Mouse (Mus musculus) heart, embryonic 10.5 days (tissue): ENCODE results near the gene Dcst2. TPM values are rescaled to one million over a fixed set of nuclear protein-coding genes. Genes with fewer than 3 reads are reported as not detected.

ENCODE experiments used
- DNase-seq: peaks from one replicate; pipeline ENCODE4 v3.0.0-alpha.2; 2017; ENCODE audit warnings: low spot score
- H3K27ac ChIP-seq: fragments of 300-500 bp; sonication (generic); 2 replicates; pipeline ENCODE4 v1.5.1; 2016; ENCODE audit warnings: mild to moderate bottlenecking
- H3K27me3 ChIP-seq: fragments of 300-500 bp; sonication (generic); 2 replicates; pipeline ENCODE4 v1.6.1; 2016; ENCODE audit warnings: mild to moderate bottlenecking; ENCODE audit not compliant: poor library complexity, insufficient read depth, severe bottlenecking
- H3K36me3 ChIP-seq: fragments of 300-500 bp; sonication (generic); 2 replicates; pipeline ENCODE4 v1.6.1; 2016; ENCODE audit warnings: mild to moderate bottlenecking, moderate library complexity
- H3K4me1 ChIP-seq: fragments of 300-500 bp; sonication (generic); 2 replicates; pipeline ENCODE4 v1.6.1; 2016; ENCODE audit warnings: mild to moderate bottlenecking
- H3K4me3 ChIP-seq: fragments of 300-500 bp; sonication (generic); 2 replicates; pipeline ENCODE4 v1.5.1; 2016; ENCODE audit warnings: mild to moderate bottlenecking, moderate library complexity
- H3K9me3 ChIP-seq: fragments of 300-500 bp; sonication (generic); 2 replicates; pipeline ENCODE4 v1.6.1; 2016; ENCODE audit warnings: mild to moderate bottlenecking, moderate library complexity
- WGBS: fragments of 180-500 bp; shearing (Covaris S2); methylation state at CpG from one replicate; pipeline ENCODE4 v1.1.7; 2016; 5-methylcytosine and 5-hydroxymethylcytosine counted together
- polyA plus RNA-seq: library from polyadenylated mRNA; unstranded; fragments of >200 nt; fragmentation: Nextera tagmentation; extraction: Ambion mirVana; gene quantifications from 2 replicates; pipeline ENCODE4 v1.2.1, GENCODE M21; 2016

Gene Dcst2
- polyA plus RNA-seq, 1 experiment from 2014 or later: 0.05 TPM

DNA sequence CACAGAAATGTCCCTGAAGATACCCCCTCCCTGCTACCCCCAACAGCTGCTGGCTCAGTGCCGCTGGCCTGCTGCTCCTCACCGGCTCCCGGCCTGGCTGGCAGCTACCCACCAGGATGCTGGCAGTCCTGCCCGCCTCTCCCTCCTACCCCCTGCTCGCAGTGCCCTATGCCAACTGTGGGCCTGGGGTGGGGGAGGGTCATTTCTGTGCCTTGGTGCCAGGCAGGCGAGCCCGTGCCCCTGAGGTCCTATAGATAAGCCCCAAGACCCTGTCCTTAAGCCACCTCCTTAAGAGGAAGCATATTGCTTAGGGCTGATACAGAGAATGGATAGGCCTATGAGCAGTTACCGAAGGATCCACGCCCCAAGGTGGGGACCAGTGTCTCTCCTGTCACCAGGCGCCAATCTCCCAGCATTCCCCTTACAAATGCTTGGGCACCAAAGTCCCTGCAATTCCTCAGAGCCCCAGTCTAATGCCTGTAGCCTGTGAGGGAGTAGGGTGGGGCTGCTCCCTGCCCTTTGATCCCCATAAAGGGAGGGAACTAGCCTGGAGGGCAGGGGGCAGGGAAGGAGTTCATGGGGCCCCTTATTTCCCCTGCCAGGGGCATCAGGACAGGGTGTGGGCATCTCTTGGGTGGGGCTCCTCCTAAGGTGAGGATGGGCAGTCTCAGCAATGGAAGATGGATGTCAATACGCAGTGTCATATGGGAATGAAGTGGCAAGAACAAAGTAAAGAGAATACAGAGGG lies 26.5 kb downstream of the Dcst2 start:
- peaks cover 12% of the 10 kb centered on the region for H3K27me3 ChIP-seq
- H3K4me1 ChIP-seq: peaks cover 78% of the 10 kb centered on the region
- WGBS: 74% methylated on average over 11 of the region's 11 CpGs
- H3K9me3 ChIP-seq: no peaks in the 10 kb centered on the region
- H3K36me3 ChIP-seq: no peaks in the 10 kb centered on the region
- no peak for DNase-seq
- no peak overlapping the region for H3K27ac ChIP-seq
- H3K4me3 ChIP-seq: 0 out of 2 replicates have a peak overlapping the region, but pooled peaks have one; percentile 27

DNA sequence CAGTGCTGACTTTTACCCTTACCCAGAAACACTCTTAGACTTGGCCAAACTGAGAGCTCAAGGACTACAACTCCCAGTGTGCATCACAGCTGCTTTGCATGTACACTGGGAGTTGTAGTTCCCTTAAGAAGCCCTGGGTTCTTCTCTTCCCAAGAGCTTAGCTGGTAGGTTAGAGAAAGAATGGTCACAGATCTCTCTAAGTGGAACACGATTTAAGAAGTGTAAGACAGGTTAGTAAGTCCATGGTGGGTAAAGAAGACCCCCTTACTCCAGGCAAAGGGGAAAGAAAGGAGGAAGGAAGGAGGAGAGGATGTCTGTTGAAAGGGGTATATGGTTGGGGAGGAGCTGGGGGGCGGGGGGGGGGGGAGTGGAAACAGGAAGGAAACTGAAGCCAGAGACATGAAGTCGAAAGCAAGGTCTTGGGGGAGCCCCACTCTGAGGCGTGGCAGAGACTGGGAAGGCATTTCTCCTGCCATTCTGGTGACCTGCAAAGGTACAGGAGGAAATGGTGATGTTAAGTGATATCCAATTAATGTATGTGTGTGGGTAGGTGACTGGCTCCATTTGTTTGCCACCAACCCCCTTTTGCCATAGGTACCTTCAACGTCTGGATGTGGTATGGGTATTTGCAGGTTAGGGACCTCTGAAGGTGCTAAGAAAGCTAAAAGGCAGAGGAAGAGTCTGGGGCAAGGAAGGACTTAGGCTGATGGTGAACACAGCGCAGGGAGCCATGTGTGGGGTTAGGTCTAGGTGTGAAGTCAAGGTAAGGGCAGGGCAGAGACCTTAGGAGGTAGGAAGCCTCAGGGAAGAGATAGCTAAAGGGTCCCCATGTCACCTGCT lies 27.3 kb downstream of the Dcst2 start:
- H3K27ac ChIP-seq: peak overlapping the region; percentile 22; the same call in 1 of the 2 replicates
- H3K4me1 ChIP-seq: peaks cover 84% of the 10 kb centered on the region
- H3K27me3 ChIP-seq: peaks cover 12% of the 10 kb centered on the region
- no peaks in the 10 kb centered on the region for H3K9me3 ChIP-seq
- H3K4me3 ChIP-seq: no peak overlapping the region
- no peaks in the 10 kb centered on the region for H3K36me3 ChIP-seq
- DNase-seq: no peak
- 45% methylated on average over 6 of the region's 6 CpGs for WGBS

DNA sequence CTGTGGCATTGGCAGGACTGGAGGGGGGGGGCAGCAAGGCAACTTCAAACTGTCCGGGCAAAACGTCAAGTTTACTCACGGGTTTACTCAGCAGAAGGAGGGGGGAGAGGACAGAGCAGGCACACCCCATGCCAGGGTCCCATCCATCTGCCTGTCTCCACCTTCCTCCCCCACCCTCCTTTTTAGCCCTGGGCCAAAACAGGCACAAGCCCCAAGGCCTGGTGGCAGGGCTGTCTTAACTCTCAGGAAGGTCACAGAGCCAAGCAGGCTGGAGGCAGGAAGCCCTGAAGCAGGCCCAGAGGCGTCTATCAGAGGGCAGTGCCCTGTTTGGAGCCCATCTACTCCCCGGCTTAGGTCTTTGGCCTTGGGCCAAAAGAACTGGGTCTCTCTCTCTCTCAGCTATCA lies 28.3 kb downstream of the Dcst2 start:
- WGBS: 62% methylated on average over 5 of the region's 5 CpGs
- no peak for DNase-seq
- H3K36me3 ChIP-seq: no peaks in the 10 kb centered on the region
- H3K4me1 ChIP-seq: peaks cover 84% of the 10 kb centered on the region
- no peaks in the 10 kb centered on the region for H3K9me3 ChIP-seq
- H3K27me3 ChIP-seq: peaks cover 12% of the 10 kb centered on the region
- H3K27ac ChIP-seq: peak overlapping the region; percentile 56
- peak overlapping the region; percentile 79; the same call in 1 of the 2 replicates for H3K4me3 ChIP-seq

DNA sequence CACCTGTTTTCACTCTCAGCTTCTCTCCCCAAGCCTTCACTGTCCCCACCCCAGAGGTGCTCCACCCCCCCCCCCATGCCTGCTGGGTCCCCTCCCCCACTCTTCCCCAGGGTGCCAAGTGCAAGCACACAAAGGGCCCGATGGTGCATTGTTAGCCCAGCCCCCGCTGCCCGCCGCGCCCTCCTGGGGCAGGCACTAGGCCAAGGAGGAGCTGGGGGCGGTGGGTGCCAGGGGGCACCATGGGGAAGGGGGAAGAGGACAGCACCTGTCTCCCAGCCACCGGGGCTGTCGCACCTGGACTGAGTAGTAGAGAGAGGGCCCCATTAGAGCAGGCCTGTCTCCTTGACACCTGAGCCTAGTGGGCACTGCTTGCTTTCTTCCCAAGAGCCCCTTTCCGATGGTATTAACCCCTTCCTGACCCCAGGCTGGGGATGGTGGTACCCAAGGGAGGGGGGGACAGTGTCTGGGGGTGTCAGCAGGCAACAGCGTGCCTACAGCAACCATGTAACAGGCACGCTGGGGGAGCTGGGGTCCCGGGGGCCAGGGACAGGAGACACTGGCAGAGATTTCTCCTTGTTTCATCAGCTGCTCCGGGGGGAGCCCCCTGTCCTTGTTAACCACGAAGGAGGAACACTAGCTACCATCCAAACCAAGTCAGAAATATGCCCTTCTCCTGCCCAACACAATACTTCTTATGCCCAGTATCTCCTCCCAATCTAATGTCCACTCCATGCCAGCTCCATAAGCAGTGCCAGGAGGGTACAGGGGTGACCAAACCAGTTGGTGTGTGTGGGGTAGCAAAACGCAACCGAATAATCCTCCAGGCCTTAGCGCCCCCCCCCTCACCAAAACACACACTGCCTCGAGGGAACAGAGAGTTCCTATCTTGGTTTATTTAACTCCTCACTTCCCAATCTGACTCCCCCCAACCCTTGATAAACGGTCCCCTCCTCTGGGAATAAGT lies 29.2 kb downstream of the Dcst2 start:
- peaks cover 9% of the 10 kb centered on the region for H3K27me3 ChIP-seq
- WGBS: 15% methylated on average over 19 of the region's 19 CpGs
- peaks cover 86% of the 10 kb centered on the region for H3K4me1 ChIP-seq
- H3K4me3 ChIP-seq: peak overlapping the region; percentile 79
- DNase-seq: no peak
- peak overlapping the region; percentile 93 for H3K27ac ChIP-seq
- H3K36me3 ChIP-seq: no peaks in the 10 kb centered on the region
- H3K9me3 ChIP-seq: no peaks in the 10 kb centered on the region

DNA sequence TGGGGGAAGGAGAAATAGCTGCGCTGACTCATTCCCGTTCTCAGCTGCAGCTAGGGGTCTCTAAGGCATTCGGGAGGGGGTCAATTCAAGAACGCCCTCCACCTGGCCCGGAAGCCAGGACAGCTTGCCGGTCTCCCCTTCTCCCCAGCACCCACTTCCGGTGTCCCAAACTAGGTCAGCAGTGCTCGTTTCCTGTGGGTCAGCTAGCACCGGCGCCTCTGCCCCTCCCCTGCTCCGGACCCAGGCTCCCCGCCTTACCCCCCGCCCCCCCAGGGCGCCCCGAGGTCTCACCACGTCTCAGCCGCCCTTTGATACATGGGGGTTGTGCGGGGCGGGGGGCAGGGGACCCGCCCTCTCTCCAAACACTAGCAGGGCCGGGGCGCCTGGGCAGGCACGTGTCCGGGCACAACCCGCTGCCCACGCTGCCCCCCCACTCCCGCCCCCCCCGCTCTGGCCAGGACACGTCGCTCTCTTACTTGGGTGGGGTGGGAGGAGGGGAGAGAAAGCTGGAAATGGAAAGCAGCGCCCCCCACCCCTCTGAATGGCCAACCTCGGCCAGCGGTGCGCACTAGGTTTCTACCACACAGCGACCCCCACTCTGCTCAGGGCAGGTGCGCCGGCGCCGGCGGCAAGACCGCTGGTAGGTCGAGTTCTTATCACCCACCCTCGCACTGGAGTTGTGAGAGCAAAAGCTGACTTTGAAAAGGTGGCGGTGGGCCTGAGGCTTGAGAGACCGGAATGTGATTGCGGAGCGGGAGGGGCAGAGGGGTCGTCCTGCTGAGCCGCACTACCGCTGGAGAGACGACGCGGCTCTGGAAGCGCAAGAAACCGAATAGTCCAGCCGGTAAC lies 30.1 kb downstream of the Dcst2 start:
- peaks cover 9% of the 10 kb centered on the region for H3K27me3 ChIP-seq
- under 1% methylated on average over 55 of the region's 56 CpGs for WGBS
- H3K36me3 ChIP-seq: no peaks in the 10 kb centered on the region
- no peak for DNase-seq
- H3K4me1 ChIP-seq: peaks cover 93% of the 10 kb centered on the region
- no peaks in the 10 kb centered on the region for H3K9me3 ChIP-seq
- H3K27ac ChIP-seq: peak overlapping the region; percentile 93
- peak overlapping the region; percentile 79 for H3K4me3 ChIP-seq

DNA sequence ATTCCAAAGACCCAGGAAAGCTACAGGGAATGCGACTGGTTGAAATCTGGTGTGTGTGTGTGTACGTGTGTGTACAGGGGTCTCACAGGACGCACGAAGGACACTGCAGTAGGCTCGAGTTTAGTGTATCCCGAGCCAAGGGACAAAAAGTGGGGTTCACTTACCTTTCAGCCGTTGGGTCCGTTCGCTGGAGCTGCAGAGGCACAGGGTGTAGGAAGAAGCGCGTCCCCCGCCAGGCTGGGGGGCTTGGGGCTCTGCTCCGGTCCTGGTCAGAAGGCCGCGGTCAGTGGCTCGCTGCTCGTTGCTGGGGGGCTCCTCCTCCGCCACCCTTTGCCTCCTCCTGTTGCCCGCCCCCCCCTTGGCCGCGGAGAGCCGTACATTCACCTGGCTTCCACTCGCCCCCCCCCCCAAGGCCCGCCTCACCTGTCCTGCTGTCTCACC lies 31.1 kb downstream of the Dcst2 start:
- WGBS: under 1% methylated on average over 24 of the region's 24 CpGs
- Histone ChIP-seq H3K9me3 (no peaks in the 10 kb centered on the region), H3K4me3 (peak overlapping the region; percentile 79), H3K4me1 (peaks cover 85% of the 10 kb centered on the region), H3K27me3 (peaks cover 5% of the 10 kb centered on the region; the same call in 1 of the 2 replicates), H3K27ac (peak overlapping the region; percentile 93), H3K36me3 (no peaks in the 10 kb centered on the region)
- no peak for DNase-seq

DNA sequence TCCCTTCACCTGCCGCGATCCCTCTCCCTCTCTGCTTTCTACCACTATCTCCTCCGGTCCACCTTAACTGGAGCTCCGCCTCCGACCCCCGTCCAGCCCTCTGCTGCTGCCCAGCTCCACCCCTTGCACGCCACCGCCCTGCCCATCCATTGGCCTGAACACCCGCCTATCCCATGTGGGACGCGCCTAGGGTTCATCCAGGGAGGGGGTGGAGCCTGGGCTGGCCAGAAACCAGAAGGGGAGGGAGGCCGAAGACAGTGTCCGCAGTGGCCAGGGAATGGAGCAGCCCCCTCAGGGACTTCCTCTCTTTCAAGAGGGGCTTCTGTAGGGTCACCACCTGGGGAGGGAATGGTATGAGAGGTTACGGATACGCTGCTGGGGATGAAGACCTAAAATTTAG lies 31.8 kb downstream of the Dcst2 start:
- peak; percentile 99 for DNase-seq
- Histone ChIP-seq H3K27me3 (peaks cover 5% of the 10 kb centered on the region; the same call in 1 of the 2 replicates), H3K27ac (peak overlapping the region; percentile 93), H3K36me3 (no peaks in the 10 kb centered on the region), H3K4me1 (peaks cover 78% of the 10 kb centered on the region), H3K9me3 (no peaks in the 10 kb centered on the region), H3K4me3 (peak overlapping the region; percentile 79)
- 0% methylated on average over 15 of the region's 15 CpGs for WGBS

DNA sequence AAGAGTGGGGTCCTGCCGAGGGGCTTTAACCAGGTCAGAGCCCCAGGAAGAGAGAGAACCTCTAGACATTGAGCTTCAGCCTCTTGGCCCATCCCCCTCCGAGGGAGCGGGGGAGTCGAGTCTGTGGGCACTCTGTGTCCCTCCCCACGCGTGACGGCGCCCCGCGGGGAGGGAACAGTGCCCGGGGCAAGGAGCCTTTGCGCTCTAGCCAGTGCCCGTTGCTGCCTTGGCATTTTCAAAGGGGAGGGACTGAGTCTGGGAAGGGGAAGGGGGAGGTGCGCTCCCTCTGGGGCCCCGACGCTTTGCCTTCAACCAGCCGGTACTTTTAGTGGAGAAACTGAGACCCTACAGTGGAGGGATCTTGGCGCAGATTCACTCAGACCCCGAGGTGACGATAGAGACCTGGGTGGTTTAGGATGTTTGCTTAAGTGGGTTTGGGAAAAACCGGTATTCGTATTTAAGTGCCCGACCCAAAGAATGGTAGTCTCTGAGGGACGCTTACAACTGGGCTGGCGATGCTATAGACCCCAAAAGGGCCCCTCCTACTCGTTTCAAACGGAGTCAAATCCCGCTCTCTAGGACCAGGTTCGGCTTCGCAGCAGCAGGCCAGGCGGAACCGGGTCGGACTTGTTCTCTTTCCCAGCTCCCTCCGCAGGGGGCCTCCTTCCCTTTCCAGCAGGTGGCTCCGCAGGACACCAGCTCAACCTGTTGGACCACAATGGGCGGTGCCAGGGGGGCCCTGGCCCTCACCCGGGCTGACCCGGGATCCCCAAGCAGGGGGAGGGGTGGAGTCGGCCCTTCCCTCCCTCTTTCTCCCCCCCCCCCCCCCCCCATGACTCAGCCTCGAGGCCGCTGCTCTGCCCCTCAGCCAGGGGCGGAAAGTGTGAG lies 32.5 kb downstream of the Dcst2 start, which contains the start of gene Zbtb7b:
TSS of gene Zbtb7b (minus strand) at position 771 of the 888 bp plus-strand sequence.
- Histone ChIP-seq H3K4me1 (peaks cover 71% of the 10 kb centered on the region), H3K4me3 (peak within 1 kb of the TSS; percentile 79), H3K36me3 (peaks cover 2% of the 10 kb centered on the region; the same call in 1 of the 2 replicates), H3K27ac (peak within 1 kb of the TSS; percentile 93), H3K9me3 (no peaks in the 10 kb centered on the region), H3K27me3 (peaks cover 5% of the 10 kb centered on the region; the same call in 1 of the 2 replicates)
- peak; percentile 91 for DNase-seq
- under 1% methylated on average over 38 of the region's 42 CpGs for WGBS

DNA sequence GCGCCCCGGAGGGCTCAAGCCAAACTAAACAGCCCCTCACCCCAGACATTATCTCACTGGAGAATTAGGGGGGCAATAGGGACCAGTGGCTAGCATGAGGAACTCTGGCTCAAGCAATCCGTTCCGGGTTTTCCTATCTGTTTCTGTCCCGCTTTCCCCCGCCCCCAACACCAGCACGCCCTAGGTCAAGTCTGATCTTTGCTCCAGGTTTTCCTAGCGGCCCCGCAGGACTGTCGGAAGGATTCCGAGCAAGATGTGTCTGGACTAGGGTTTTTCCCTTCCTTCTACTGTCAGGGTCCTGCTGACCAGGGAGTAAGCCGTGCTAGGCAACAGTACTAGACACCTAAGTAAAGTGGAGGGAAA lies 33.1 kb downstream of the Dcst2 start:
- Histone ChIP-seq H3K4me3 (peak overlapping the region; percentile 79), H3K27ac (peak overlapping the region; percentile 93), H3K9me3 (no peaks in the 10 kb centered on the region), H3K4me1 (peaks cover 70% of the 10 kb centered on the region), H3K36me3 (peaks cover 6% of the 10 kb centered on the region; the same call in 1 of the 2 replicates), H3K27me3 (peaks cover 5% of the 10 kb centered on the region; the same call in 1 of the 2 replicates)
- peak; percentile 94 for DNase-seq
- WGBS: under 1% methylated on average over 10 of the region's 12 CpGs

DNA sequence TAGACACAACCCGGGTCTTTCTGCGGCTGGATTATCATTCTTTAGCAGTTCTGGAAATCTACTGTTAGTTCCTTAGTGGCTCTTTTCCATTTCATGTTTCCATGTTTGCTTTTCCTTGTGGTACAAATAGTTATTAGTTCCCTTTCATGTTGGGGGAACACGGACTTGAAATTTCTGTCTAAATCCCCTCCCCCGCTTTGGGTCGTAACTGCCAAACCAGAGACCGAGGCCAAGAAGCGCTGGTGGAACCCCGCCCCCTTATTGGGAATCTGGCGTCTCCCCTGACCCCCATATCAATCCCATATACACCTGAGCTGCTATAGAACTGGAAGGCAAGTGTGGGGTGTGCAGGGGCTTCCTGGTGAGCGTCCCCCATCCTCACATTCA lies 33.6 kb downstream of the Dcst2 start:
- DNase-seq: no peak
- Histone ChIP-seq H3K4me1 (peaks cover 64% of the 10 kb centered on the region), H3K9me3 (no peaks in the 10 kb centered on the region), H3K4me3 (peak overlapping the region; percentile 79), H3K27ac (peak overlapping the region; percentile 93), H3K27me3 (peaks cover 5% of the 10 kb centered on the region; the same call in 1 of the 2 replicates), H3K36me3 (peaks cover 8% of the 10 kb centered on the region; the same call in 1 of the 2 replicates)
- WGBS: 2% methylated on average over 10 of the region's 10 CpGs
